Mouse (Mus musculus) embryo, embryonic 11.5 days (tissue): ENCODE results near the gene Serpinb3c.
"Not testable (repeated sequence)": the region's sequence is repeated elsewhere in the genome, so short reads cannot be mapped to it uniquely, and the experiment has no call there.

ENCODE experiments used
- DNase-seq: peaks from one replicate; pipeline ENCODE4 v3.0.0-alpha.2; 2012; ENCODE audit warnings: low read depth, low spot score

The Serpinb3c gene

GRCm38 (mm10) chr1:107278261-107278660 is at the start of gene Serpinb3c, which contains the start of gene Serpinb3b:
TSS of gene Serpinb3c (minus strand) at chr1:107278371.
TSS of gene Serpinb3b (minus strand) at chr1:107278361.
- DNase-seq = not testable (repeated sequence)

GRCm38 (mm10) chr1:107243170-107243569 is 35.0 kb downstream of the Serpinb3c start:
- not testable (repeated sequence) for DNase-seq
